Comparison of ENCODE assay signal across 18 mouse cellular contexts in the genomic region with DNA sequence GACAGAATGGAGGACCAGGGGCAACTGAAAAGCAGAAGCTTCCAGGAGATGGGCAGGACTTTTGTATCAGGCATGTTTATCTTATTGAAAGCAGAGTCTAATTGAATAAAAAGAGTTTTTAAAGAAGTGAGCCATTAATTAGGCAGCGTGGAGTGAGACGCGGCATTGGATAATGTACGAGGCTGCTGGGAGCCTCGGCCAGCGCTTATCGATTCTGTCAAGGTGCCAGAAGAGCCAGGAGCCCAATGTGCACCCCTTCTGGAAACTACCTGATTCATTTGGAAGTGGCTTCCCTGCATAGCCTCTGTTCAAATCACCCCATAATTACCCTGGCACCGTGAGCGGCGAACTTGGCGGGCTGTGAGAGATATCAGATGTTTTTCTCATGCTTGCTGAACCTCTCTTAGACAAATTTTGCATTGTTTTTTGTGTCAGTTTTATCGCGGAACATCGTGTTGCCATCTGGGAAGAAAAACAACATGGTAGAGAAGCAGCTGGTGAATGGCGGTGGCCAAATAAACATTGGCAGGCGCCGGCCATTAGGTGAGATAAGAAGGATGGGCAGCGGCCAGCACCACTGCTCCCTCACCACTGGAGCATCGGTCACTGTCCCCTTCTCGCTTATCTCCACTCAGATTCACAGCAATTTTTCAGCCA. TPM values are rescaled to one million over a fixed set of nuclear protein-coding genes. Genes with fewer than 3 reads are reported as not detected.
DNase-seq lines count a peak whose midpoint lies in the region; ATAC-seq and TF ChIP-seq lines count a peak whose summit lies in the region.
"Had no signal": no experiment of that assay in that cellular context is flagged by ENCODE, and none has a peak within 500 bp of the region (broad histone marks: within the 10 kb centered on the region; RNA-seq: fewer than 3 reads in every experiment).

No protein-coding gene starts in this region.

- peak; percentile 45; the same call in 1 of the 2 replicates for ATAC-seq in forebrain, embryonic 13.5 days
- ATAC-seq in forebrain, embryonic 11.5 days (replicated peaks; ENCODE audit: low FRiP score), result no peak
- no peak for ATAC-seq in lung, embryonic 15.5 days (ENCODE audit: borderline replicate concordance, extremely low read depth, low FRiP score, low TSS enrichment)
- ATAC-seq: intestine, embryonic 16.5 days had no signal

- WGBS in forebrain, embryonic 13.5 days, result 77% methylated on average over 20 of the region's 20 CpGs
- WGBS in forebrain, embryonic 11.5 days, result 93% methylated on average over 20 of the region's 20 CpGs
- 31% methylated on average over 20 of the region's 20 CpGs for WGBS in lung, embryonic 15.5 days
- 44% methylated on average over 20 of the region's 20 CpGs for WGBS in lung, adult 2 months

- H3K9ac ChIP-seq in forebrain, embryonic 13.5 days, result no peak overlapping the region
- H3K9ac ChIP-seq in forebrain, embryonic 11.5 days (ENCODE audit: low read length), result no peak overlapping the region
- no peak overlapping the region for H3K9ac ChIP-seq in lung, embryonic 15.5 days
- H3K9ac ChIP-seq: liver, embryonic 15.5 days; midbrain, embryonic 12.5 days; neural tube, embryonic 12.5 days had no signal

- no peak overlapping the region for H3K4me2 ChIP-seq in forebrain, embryonic 13.5 days
- H3K4me2 ChIP-seq in forebrain, embryonic 11.5 days (ENCODE audit: low read depth, low read length, severe bottlenecking), result no peak overlapping the region
- peak overlapping the region; percentile 37 for H3K4me2 ChIP-seq in lung, embryonic 15.5 days
- H3K4me2 ChIP-seq: liver, embryonic 15.5 days; midbrain, embryonic 12.5 days; neural tube, embryonic 12.5 days had no signal

- no peak for TF ChIP-seq POLR2A in lung, adult 2 months (IDR thresholded peaks at IDR 0.05; ENCODE audit: borderline replicate concordance, extremely low read depth, low read depth, low read length)

- H3K4me1 ChIP-seq in forebrain, embryonic 13.5 days, result peaks cover 16% of the 10 kb centered on the region
- H3K4me1 ChIP-seq in forebrain, embryonic 11.5 days (replicated peaks; ENCODE audit: control insufficient read depth, insufficient read depth, low read length), result no peaks in the 10 kb centered on the region; the same call in 1 of the 2 replicates
- H3K4me1 ChIP-seq in lung, embryonic 15.5 days, result peaks cover 13% of the 10 kb centered on the region
- no peaks in the 10 kb centered on the region for H3K4me1 ChIP-seq in lung, adult 2 months (ENCODE audit: control insufficient read depth, insufficient read depth, low read length)
- H3K4me1 ChIP-seq: liver, embryonic 15.5 days; midbrain, embryonic 12.5 days; neural tube, embryonic 12.5 days had no signal

- no peak overlapping the region for H3K27ac ChIP-seq in forebrain, embryonic 13.5 days
- no peak overlapping the region for H3K27ac ChIP-seq in forebrain, embryonic 11.5 days (ENCODE audit: low read depth, low read length)
- H3K27ac ChIP-seq in lung, embryonic 15.5 days, result no peak overlapping the region
- H3K27ac ChIP-seq: liver, embryonic 15.5 days; midbrain, embryonic 12.5 days; neural tube, embryonic 12.5 days had no signal

- no peaks in the 10 kb centered on the region for H3K27me3 ChIP-seq in forebrain, embryonic 13.5 days
- no peaks in the 10 kb centered on the region for H3K27me3 ChIP-seq in forebrain, embryonic 11.5 days (ENCODE audit: control insufficient read depth, insufficient read depth, low read length)
- no peaks in the 10 kb centered on the region for H3K27me3 ChIP-seq in lung, embryonic 15.5 days
- H3K27me3 ChIP-seq: liver, embryonic 15.5 days; midbrain, embryonic 12.5 days; neural tube, embryonic 12.5 days had no signal

- no peak overlapping the region for H3K4me3 ChIP-seq in forebrain, embryonic 13.5 days
- H3K4me3 ChIP-seq in forebrain, embryonic 11.5 days (ENCODE audit: low read depth, low read length), result no peak overlapping the region
- no peak overlapping the region for H3K4me3 ChIP-seq in lung, embryonic 15.5 days
- H3K4me3 ChIP-seq in lung, adult 2 months (replicated peaks; ENCODE audit: extremely low read depth, low read depth, low read length), result no peak overlapping the region
- H3K4me3 ChIP-seq: liver, embryonic 15.5 days; midbrain, embryonic 12.5 days; neural tube, embryonic 12.5 days had no signal

- H3K36me3 ChIP-seq in forebrain, embryonic 13.5 days (ENCODE audit: poor library complexity, severe bottlenecking), result no peaks in the 10 kb centered on the region
- H3K36me3 ChIP-seq in forebrain, embryonic 11.5 days (ENCODE audit: control insufficient read depth, insufficient read depth, low read length), result no peaks in the 10 kb centered on the region
- no peaks in the 10 kb centered on the region for H3K36me3 ChIP-seq in lung, embryonic 15.5 days
- H3K36me3 ChIP-seq: liver, embryonic 15.5 days; midbrain, embryonic 12.5 days; neural tube, embryonic 12.5 days had no signal

- DNase-seq in forebrain, embryonic 11.5 days (ENCODE audit: low spot score), result no peak
- DNase-seq in lung, adult 2 months, result no peak
- DNase-seq in MN1 (ENCODE audit: low spot score), result peak; percentile 40
- DNase-seq in layer of hippocampus, adult 9-10 months (ENCODE audit: low spot score), result peak; percentile 17
- DNase-seq in urinary bladder, postnatal 4 days (ENCODE audit: low spot score in 2 of 2), result no peak
- DNase-seq in urinary bladder, adult 18-20 months (ENCODE audit: low spot score in 2 of 2), result no peak
- DNase-seq: adrenal gland, adult 2 months; kidney, postnatal 14 days had no signal

- H3K9me3 ChIP-seq in forebrain, embryonic 13.5 days (replicated peaks), result no peaks in the 10 kb centered on the region
- no peaks in the 10 kb centered on the region for H3K9me3 ChIP-seq in forebrain, embryonic 11.5 days (ENCODE audit: control insufficient read depth, low read length)
- no peaks in the 10 kb centered on the region for H3K9me3 ChIP-seq in lung, embryonic 15.5 days
- H3K9me3 ChIP-seq: liver, embryonic 15.5 days; midbrain, embryonic 12.5 days; neural tube, embryonic 12.5 days had no signal

- TF ChIP-seq CTCF in lung, adult 2 months (IDR thresholded peaks at IDR 0.05; ENCODE audit: insufficient read depth, low read length), result no peak

RNA-seq across cellular contexts. Expression of gene Tmco5, which starts 28.4 kb away (rescaled TPM):
- not detected in 2 replicates for polyA plus RNA-seq in forebrain, embryonic 13.5 days (2015; fragmentation: Nextera tagmentation; extraction: Ambion mirVana)
- polyA plus RNA-seq in forebrain, embryonic 11.5 days (2014; fragmentation: Nextera tagmentation; extraction: Ambion mirVana), result not detected in 2 replicates
- polyA plus RNA-seq in lung, embryonic 15.5 days (2015; fragmentation: Nextera tagmentation; extraction: Ambion mirVana), result not detected in 2 replicates
- not detected in 2 replicates for polyA plus RNA-seq in lung, adult 2 months (2012; rRNA removed)
- polyA plus RNA-seq: adrenal gland, adult 2 months; embryonic facial prominence, embryonic 14.5 days; gonadal fat pad, adult 2 months; heart, postnatal 0 days; intestine, embryonic 16.5 days; limb, embryonic 11.5 days; liver, embryonic 15.5 days; midbrain, embryonic 12.5 days; neural tube, embryonic 12.5 days had no signal

Comparison
In these comparisons a context has a peak if more than half of its experiments do, and no peak if none do; other contexts are left out.
1. DNase-seq: peak in MN1 (single experiment) and layer of hippocampus, adult 9-10 months (single experiment); none in forebrain, embryonic 11.5 days (single experiment), lung, adult 2 months (single experiment), urinary bladder, postnatal 4 days (0 of 2) and urinary bladder, adult 18-20 months (0 of 2).